Comparison of ENCODE assay signal across 19 mouse cellular contexts in the genomic region with DNA sequence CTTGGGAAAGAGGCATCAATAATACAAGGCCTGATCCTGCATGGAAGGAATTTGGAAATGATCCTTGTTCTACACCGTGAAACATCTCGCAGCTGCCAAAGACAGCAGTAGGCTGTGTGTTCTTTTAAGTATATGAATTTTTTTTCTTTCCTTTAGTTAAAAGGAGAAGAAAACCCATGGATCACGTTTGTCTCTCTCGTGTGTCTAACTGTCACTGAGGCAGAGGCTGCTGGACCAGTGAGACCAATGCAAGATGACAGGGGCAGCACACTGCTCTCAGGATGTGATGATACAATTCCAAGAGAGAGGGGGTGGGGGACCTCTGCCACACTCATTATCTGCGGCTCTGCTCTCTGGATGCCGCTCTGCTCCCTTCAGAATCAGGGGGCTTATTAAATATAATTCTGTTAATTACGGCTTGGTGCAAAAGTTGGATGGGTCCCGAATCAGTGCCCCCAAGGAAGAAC.
DNase-seq lines count a peak whose midpoint lies in the region; ATAC-seq and TF ChIP-seq lines count a peak whose summit lies in the region.
"Had no signal": no experiment of that assay in that cellular context is flagged by ENCODE, and none has a peak within 500 bp of the region (broad histone marks: within the 10 kb centered on the region; RNA-seq: fewer than 3 reads in every experiment).

No protein-coding gene starts in this region.

- no peak for TF ChIP-seq CTCF in midbrain, postnatal 0 days (IDR thresholded peaks at IDR 0.05)

- no peak overlapping the region for H3K4me3 ChIP-seq in hindbrain, embryonic 12.5 days
- no peak overlapping the region for H3K4me3 ChIP-seq in hindbrain, embryonic 11.5 days (ENCODE audit: low read depth, low read length)
- H3K4me3 ChIP-seq in embryonic facial prominence, embryonic 13.5 days, result no peak overlapping the region
- no peak overlapping the region for H3K4me3 ChIP-seq in hindbrain, embryonic 16.5 days (ENCODE audit: low read length)
- no peak overlapping the region for H3K4me3 ChIP-seq in midbrain, postnatal 0 days (ENCODE audit: low read depth, low read length)
- H3K4me3 ChIP-seq: heart, embryonic 10.5 days; neural tube, embryonic 12.5 days had no signal

- H3K9ac ChIP-seq in hindbrain, embryonic 12.5 days, result no peak overlapping the region
- H3K9ac ChIP-seq in hindbrain, embryonic 11.5 days (ENCODE audit: low read depth, low read length), result no peak overlapping the region
- no peak overlapping the region for H3K9ac ChIP-seq in embryonic facial prominence, embryonic 13.5 days
- H3K9ac ChIP-seq in hindbrain, embryonic 16.5 days (ENCODE audit: low read depth, low read length), result no peak overlapping the region
- H3K9ac ChIP-seq in midbrain, postnatal 0 days (replicated peaks; ENCODE audit: low read length, poor library complexity, severe bottlenecking), result no peak overlapping the region
- H3K9ac ChIP-seq: liver, embryonic 14.5 days; neural tube, embryonic 12.5 days had no signal

- no peaks in the 10 kb centered on the region; the same call in 1 of the 2 replicates for H3K4me1 ChIP-seq in hindbrain, embryonic 12.5 days
- no peaks in the 10 kb centered on the region for H3K4me1 ChIP-seq in hindbrain, embryonic 11.5 days (replicated peaks; ENCODE audit: control insufficient read depth, insufficient read depth, low read length)
- H3K4me1 ChIP-seq in embryonic facial prominence, embryonic 13.5 days, result peaks cover 20% of the 10 kb centered on the region
- H3K4me1 ChIP-seq in hindbrain, embryonic 16.5 days (ENCODE audit: control insufficient read depth, insufficient read depth, low read depth, low read length), result 0 out of 2 replicates have a peak, but pooled peaks cover 7% of the 10 kb centered on the region
- H3K4me1 ChIP-seq in midbrain, postnatal 0 days (ENCODE audit: insufficient read depth, low read length), result peaks cover 5% of the 10 kb centered on the region; the same call in 1 of the 2 replicates
- H3K4me1 ChIP-seq: neural tube, embryonic 12.5 days had no signal

- no peak for DNase-seq in hindbrain, embryonic 11.5 days (ENCODE audit: low spot score)
- DNase-seq in midbrain, postnatal 0 days (ENCODE audit: low spot score), result peak; percentile 15
- no peak for DNase-seq in spleen, postnatal 14 days (ENCODE audit: low spot score in 2 of 2)
- DNase-seq in layer of hippocampus, adult 8-10 months (ENCODE audit: low spot score in 2 of 2), result no peak
- DNase-seq: cerebellum, adult 8-10 months; gastrocnemius, postnatal 10 days; heart, postnatal 14 days; kidney, postnatal 4 days; left cerebral cortex, postnatal 4 days; right cerebral cortex, postnatal 4 days had no signal

- H3K27me3 ChIP-seq in hindbrain, embryonic 12.5 days, result no peaks in the 10 kb centered on the region
- H3K27me3 ChIP-seq in hindbrain, embryonic 11.5 days (ENCODE audit: control insufficient read depth, insufficient read depth, low read length), result no peaks in the 10 kb centered on the region
- no peaks in the 10 kb centered on the region for H3K27me3 ChIP-seq in embryonic facial prominence, embryonic 13.5 days
- H3K27me3 ChIP-seq in hindbrain, embryonic 16.5 days (replicated peaks; ENCODE audit: control insufficient read depth, insufficient read depth, low read length), result no peaks in the 10 kb centered on the region
- H3K27me3 ChIP-seq in midbrain, postnatal 0 days (ENCODE audit: insufficient read depth, low read length), result no peaks in the 10 kb centered on the region
- H3K27me3 ChIP-seq: neural tube, embryonic 12.5 days had no signal

- H3K4me2 ChIP-seq in hindbrain, embryonic 12.5 days (replicated peaks), result no peak overlapping the region
- no peak overlapping the region for H3K4me2 ChIP-seq in hindbrain, embryonic 11.5 days (replicated peaks; ENCODE audit: low read depth, low read length)
- peak overlapping the region; percentile 37 for H3K4me2 ChIP-seq in embryonic facial prominence, embryonic 13.5 days
- H3K4me2 ChIP-seq in hindbrain, embryonic 16.5 days (ENCODE audit: low read length), result no peak overlapping the region
- H3K4me2 ChIP-seq in midbrain, postnatal 0 days (ENCODE audit: low read depth, low read length, poor library complexity, severe bottlenecking), result no peak overlapping the region
- H3K4me2 ChIP-seq: neural tube, embryonic 12.5 days had no signal

- no peaks in the 10 kb centered on the region for H3K36me3 ChIP-seq in hindbrain, embryonic 12.5 days
- no peaks in the 10 kb centered on the region for H3K36me3 ChIP-seq in hindbrain, embryonic 11.5 days (ENCODE audit: control insufficient read depth, insufficient read depth, low read length)
- H3K36me3 ChIP-seq in embryonic facial prominence, embryonic 13.5 days, result no peaks in the 10 kb centered on the region
- no peaks in the 10 kb centered on the region for H3K36me3 ChIP-seq in hindbrain, embryonic 16.5 days (ENCODE audit: control insufficient read depth, insufficient read depth, low read length)
- no peaks in the 10 kb centered on the region for H3K36me3 ChIP-seq in midbrain, postnatal 0 days (ENCODE audit: insufficient read depth, low read length)
- H3K36me3 ChIP-seq: heart, embryonic 10.5 days; neural tube, embryonic 12.5 days had no signal

- peak; percentile 40; the same call in 1 of the 2 replicates for ATAC-seq in hindbrain, embryonic 12.5 days (ENCODE audit: low FRiP score)
- no peak for ATAC-seq in hindbrain, embryonic 11.5 days (ENCODE audit: low FRiP score)
- no peak for ATAC-seq in embryonic facial prominence, embryonic 13.5 days (ENCODE audit: insufficient number of reproducible peaks, insufficient read depth, low FRiP score, low TSS enrichment, low read depth)
- ATAC-seq in hindbrain, embryonic 16.5 days, result peak; percentile 58
- ATAC-seq in midbrain, postnatal 0 days (ENCODE audit: low FRiP score), result peak; percentile 44; the same call in 1 of the 2 replicates
- ATAC-seq in granulocyte monocyte progenitor cell, adult 5-6 weeks (replicated peaks; ENCODE audit: poor library complexity, severe bottlenecking), result no peak
- ATAC-seq: intestine, embryonic 16.5 days; lung, postnatal 0 days had no signal

- peak overlapping the region; percentile 17 for H3K27ac ChIP-seq in hindbrain, embryonic 12.5 days
- no peak overlapping the region for H3K27ac ChIP-seq in hindbrain, embryonic 11.5 days (ENCODE audit: low read depth, low read length)
- peak overlapping the region; percentile 64 for H3K27ac ChIP-seq in embryonic facial prominence, embryonic 13.5 days
- H3K27ac ChIP-seq in hindbrain, embryonic 16.5 days (ENCODE audit: low read depth, low read length), result no peak overlapping the region
- H3K27ac ChIP-seq in midbrain, postnatal 0 days (ENCODE audit: low read depth, low read length), result no peak overlapping the region
- H3K27ac ChIP-seq: heart, embryonic 10.5 days; liver, embryonic 14.5 days; neural tube, embryonic 12.5 days had no signal

- WGBS in hindbrain, embryonic 12.5 days, result 64% methylated on average over 8 of the region's 8 CpGs
- 71% methylated on average over 8 of the region's 8 CpGs for WGBS in hindbrain, embryonic 11.5 days
- 15% methylated on average over 8 of the region's 8 CpGs for WGBS in embryonic facial prominence, embryonic 13.5 days
- 46% methylated on average over 8 of the region's 8 CpGs for WGBS in hindbrain, embryonic 16.5 days
- WGBS in midbrain, postnatal 0 days, result 26% methylated on average over 8 of the region's 8 CpGs

- H3K9me3 ChIP-seq in hindbrain, embryonic 12.5 days (replicated peaks), result no peaks in the 10 kb centered on the region
- no peaks in the 10 kb centered on the region for H3K9me3 ChIP-seq in hindbrain, embryonic 11.5 days (ENCODE audit: control insufficient read depth, low read length)
- H3K9me3 ChIP-seq in embryonic facial prominence, embryonic 13.5 days, result no peaks in the 10 kb centered on the region
- no peaks in the 10 kb centered on the region for H3K9me3 ChIP-seq in hindbrain, embryonic 16.5 days (ENCODE audit: control insufficient read depth, low read length)
- no peaks in the 10 kb centered on the region for H3K9me3 ChIP-seq in midbrain, postnatal 0 days (ENCODE audit: low read length)
- H3K9me3 ChIP-seq: heart, embryonic 10.5 days; neural tube, embryonic 12.5 days had no signal

Comparison
In these comparisons a context has a peak if more than half of its experiments do, and no peak if none do; other contexts are left out.
1. ATAC-seq: peak in hindbrain, embryonic 12.5 days (single experiment), hindbrain, embryonic 16.5 days (single experiment) and midbrain, postnatal 0 days (single experiment); none in hindbrain, embryonic 11.5 days (single experiment), embryonic facial prominence, embryonic 13.5 days (single experiment) and granulocyte monocyte progenitor cell, adult 5-6 weeks (single experiment).
2. H3K27ac ChIP-seq: peak in hindbrain, embryonic 12.5 days (single experiment) and embryonic facial prominence, embryonic 13.5 days (single experiment); none in hindbrain, embryonic 11.5 days (single experiment), hindbrain, embryonic 16.5 days (single experiment) and midbrain, postnatal 0 days (single experiment).